Mouse (Mus musculus): ENCODE results near the gene S100a4.

- no peak for TF ChIP-seq CTCF (IDR thresholded peaks at IDR 0.05; ENCODE audit: control insufficient read depth, insufficient read depth, insufficient replicate concordance, low read depth, low read length)
- no peak for TF ChIP-seq POLR2A (IDR thresholded peaks at IDR 0.05; ENCODE audit: control insufficient read depth, low read depth, low read length)
Measured at GRCm38 (mm10) chr3:90607361-90607760, 3.8 kb downstream of the S100a4 start.

All from testis, adult 2 months (tissue).